Mouse (Mus musculus) central nervous system, embryonic 11.5 days (tissue): ENCODE data around the gene Gm20920. TPM values are rescaled to one million over a fixed set of nuclear protein-coding genes. Genes with fewer than 3 reads are reported as not detected.

Experiments
- polyA plus RNA-seq: library from polyadenylated mRNA; depleted of rRNA; stranded (reverse); fragments of >200 nt; gene quantifications from 2 replicates; pipeline ENCODE4 v1.2.3, GENCODE M21; 2012; rRNA removed

Gene Gm20920
- not detected in 2 replicates for polyA plus RNA-seq

DNA sequence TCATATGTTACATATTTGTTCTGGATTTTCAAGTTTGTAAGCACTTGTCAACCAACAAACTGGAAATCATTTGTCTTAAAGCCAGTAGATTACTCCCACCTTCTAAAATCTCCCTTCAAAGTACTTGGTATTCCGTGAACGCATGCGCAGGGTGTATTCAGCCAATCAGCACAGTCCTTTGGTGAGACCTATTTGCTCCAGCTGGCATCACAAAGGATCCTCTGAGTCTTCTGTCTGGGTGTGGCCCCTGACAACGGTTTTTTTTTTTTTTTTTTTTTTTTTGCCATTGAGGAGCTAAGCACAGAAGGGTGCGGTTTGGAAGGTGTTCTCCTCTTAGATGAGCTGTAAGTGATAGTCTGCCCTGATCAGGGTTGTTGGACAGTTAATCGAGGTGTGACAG, at the start of gene Gm20920:
TSS of gene Gm20920 (plus strand) at position 301 of the 400 bp plus-strand sequence.

